Mouse (Mus musculus) cerebellum, adult 8-10 months (tissue): ENCODE results near the gene Spon1.

Experiments used
- DNase-seq: peaks from one replicate; pipeline ENCODE4 v3.0.0; 2022

Spon1 gene

DNA sequence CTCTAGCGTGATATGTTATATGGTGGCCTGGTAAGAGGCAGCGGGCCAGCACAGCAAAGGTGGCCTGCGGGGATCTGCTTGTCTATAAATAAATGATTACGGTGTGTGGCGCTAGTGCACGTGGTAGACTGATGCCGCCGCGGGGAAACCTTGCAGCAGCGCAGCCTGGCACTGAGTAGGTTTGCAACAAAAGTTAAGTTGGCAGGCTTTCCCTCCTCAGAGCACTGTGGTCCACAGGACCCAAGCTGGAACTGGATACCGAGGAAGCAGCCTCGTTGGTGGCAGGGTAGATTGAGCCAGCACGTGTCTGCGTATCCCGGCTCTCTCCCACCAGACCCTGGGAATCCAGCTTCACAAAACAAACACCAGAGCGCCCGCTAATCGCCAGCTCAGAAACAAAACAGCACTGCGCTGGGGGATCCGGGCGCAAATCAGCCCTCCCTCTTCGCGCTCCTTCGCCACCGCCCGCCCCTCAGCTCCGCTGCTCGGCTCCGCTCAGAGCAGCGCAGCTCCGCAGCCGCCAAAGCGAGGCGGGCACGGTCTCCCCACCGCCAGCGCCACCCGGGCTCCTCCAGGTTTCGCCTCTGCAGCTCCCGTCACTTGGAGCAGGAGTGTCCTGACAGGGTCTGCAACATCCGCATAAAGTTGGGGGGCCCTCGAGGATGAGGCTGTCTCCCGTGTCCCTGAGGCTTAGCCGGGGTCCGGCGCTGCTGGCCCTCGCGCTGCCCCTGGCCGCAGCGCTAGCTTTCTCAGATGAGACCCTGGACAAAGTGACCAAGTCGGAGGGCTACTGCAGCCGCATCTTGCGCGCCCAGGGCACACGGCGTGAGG is at the start of gene Spon1:
TSS of gene Spon1 (plus strand) at position 332 of the 831 bp plus-strand sequence.
- peak; percentile 71 for DNase-seq

DNA sequence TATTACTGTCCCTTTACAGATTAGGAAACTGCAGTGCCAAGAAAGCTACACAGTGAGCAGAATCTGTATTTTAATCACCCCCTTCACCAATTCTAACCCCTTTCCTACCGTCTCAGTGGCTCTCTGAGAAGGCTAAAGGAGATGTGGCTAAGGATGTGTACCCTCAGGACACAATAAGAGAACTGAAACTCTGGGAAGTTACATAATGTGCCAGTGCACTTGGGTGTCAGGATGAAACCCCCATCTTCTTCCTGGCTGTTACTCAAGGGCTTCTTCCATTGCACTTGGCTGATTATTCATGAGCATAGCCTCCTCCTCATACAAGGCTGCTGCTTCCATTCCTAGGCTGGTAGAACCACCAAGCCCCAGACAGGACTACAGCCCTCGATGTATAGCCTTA is 43.8 kb upstream of the Spon1 start:
- no peak for DNase-seq

DNA sequence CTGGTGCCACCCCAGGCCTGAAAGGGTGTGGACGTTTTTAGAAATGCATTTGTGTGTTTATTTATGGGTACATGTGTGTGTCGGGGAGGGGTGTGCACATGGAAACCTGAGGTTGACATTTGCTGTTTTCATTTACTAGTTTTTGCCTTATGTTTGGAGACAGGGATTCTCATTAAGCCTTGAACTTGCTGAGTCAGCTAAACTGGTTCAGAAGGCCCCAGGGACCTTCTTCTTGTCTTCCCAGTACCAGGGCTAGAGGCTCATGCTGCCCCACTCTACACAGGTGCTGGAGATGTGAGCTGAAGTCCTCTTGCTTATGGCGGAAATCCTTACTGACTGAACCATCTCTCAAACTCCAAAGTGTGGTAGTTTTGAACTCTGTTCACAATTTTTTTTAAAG is 41.9 kb upstream of the Spon1 start:
- DNase-seq: no peak

DNA sequence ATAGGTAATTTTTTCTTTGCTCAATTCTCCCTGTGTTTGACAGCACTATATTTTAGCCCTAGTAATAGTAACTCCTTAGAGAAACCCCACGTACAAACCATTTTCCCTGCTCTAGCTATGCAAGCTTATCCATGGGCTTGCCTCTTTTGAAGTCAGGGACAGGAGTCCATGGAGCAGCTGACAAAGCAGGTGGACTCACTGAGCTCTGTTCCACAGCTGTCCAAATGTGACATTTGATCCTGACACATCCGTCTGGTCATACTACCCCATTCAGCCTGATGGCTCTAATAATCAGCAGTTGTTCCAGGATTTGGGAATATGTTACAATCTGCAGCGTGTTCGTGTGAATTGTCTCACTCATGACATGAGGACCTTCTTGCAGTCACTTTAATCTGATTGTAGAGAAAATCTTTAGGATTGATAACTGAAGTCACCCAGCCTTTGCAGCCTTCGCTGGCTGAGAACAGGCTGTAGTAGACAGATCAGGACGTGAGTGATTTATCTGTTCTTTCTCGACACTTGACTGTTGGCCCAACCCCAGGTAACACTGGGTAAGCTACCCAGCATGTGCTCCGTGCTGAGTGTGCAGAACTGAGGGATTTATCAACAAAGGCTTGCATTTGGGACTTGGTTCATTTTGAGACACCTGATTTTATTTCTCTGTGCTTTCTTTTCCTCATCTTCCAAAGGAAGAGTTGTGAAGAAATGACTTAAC is 37.6 kb upstream of the Spon1 start:
- DNase-seq: no peak

DNA sequence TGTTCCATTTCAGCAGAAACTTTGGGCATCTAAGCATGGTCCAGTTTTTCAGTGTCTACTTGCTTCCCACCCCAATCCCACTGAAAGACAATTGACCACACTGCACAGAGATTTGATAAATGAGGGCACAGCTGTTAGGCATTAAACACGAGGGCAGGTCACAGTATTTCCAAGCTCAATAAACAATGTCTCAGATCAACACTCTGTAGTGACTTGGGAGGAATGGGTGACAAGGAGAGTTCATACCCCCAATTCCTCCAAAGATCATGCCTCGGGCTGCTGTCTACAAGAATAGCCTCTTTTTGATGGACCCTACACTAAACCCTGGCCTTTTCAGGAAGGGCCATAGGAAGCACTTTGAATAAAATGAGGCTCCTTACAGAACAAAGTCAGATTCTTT is 36.9 kb upstream of the Spon1 start:
- DNase-seq: no peak

DNA sequence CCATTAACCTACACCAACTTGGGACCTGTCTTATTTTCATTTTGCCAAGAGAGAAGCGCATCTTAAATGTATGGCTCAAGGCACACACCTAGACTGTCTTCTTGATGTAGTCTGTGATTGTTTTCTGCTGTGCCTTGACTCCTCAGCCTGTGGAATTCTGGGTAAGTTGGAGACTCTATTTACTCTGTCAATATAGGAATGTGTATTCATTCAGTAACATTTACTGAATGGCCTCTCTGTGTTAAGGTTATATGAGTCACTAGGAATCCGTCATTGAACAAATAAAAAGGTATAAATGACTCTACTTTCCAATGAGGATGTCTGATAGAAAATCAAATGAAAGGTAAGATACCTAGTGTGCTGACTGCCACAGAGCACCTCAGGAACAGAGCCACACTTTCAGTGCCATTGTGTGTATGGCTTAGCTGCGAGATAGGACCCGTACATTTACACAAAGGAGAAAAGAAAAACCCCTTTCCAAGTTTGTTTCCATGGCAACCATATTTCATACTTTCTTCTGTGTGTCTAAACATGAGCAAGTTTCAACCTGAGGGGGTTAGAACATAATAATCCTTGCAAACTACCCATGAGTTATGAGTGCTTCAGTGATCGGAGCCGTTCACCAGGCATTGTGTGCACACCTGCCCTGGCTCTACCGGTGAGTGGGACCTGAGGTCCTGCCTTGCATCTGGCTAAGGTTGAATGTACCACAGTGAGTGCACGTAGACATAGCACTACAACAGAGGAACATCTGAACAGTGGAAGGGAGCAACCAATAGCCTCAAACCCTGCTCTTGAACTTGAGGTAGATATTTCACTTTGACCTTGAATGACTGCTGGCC is 35.2 kb upstream of the Spon1 start:
- DNase-seq: no peak

DNA sequence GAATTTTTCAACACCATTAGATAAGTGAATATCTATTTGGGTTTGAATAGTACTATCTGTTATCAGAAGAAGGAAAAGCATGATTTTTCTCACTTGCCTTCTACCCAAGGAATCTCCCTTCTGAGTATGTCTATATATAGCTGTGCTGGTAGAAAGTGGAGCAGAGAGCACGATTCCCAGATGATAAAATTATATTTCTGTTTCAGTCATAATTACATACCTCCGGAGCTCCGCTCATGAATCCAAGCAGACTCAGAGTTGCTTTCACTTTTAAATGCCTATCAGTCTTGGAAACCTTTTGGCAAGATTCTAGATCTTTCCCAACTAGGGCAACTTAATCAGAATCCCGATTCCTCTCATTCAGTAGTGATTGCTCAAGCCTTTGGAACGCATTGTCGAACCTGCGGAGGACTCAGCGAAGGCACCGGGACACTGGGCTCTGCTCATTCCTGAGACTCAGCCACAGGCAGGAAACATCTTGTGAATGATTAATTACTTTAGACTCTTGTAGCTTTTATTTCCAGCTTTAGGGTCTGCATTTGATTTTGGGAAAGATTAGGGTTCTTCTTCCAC is 27.9 kb upstream of the Spon1 start:
- DNase-seq: no peak

DNA sequence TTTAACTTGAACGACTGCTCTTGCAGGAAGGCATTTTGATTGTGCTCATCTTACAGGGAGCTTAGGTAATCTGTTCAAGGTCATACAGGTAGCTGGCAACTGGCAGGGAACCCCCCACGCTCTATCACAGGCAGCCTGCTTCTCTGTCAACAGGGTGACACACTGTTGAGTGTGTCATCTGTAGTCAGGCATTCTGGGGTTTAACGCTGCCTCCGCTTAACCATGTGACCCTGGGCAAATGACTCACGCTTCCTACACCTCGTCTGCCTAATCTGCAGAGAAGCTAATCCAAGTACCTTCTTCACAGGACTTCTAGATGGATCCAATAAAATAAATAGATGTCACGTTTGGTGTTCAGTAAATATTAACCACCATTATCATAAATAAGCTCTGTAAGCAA is 26.6 kb upstream of the Spon1 start:
- DNase-seq: no peak

DNA sequence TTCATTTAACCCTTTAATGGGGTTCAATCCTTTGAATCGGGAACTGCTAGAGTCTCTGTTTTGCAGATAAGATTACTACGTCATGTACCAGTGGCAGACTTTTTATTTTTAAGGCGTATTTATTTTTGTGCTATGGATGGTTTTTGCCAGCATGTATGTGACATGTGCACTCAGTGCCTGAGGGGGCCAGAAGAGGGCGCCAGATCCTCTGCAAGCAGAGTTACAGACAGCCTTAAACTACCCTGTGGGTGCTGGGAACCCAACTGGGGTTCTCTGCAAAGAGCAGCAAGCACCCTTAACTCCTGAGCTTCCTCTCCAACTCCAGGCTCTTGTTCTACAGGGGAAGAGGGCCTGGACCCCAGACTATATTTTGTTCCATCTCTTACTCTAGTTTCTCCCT is 23.2 kb upstream of the Spon1 start:
- DNase-seq: no peak

DNA sequence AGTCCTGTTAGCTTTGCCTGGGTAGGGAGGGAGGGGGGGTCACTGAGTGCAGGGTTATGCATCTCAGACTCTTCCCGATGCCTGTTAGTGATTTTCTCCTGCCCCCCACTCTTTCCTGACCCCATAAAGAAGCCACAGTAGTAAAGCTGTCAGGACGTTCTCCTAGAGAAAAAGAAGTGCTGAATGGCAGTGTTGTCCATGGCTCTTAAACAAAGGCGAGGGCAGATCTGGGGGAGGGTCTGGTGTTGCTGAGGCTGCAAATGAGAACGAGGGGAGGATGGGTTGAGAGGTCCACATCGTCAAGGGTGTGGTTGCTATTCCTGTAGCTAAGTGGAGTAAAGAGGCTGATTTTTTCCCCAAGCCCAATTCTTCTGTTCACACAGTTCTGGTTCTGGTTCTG is 21.8 kb upstream of the Spon1 start:
- DNase-seq: no peak

DNA sequence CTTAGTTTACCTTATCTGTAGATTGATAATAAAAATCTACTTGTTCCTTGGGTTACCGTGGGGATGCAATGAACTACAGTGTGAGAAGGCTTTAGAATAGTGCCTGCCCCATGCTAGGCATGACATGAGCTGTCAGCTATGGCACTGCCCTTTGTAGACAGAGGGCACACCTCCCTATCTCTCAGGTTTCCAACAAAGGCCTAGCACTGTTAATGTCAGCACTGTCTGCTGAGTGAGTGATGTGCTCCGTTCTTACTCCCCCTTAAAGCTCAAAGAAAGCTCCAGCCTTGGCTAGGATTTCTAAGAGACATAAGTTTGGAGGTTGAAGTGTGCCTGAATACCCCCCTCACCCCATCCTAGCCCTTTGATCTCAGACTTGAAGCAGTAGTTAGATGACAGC is 9.2 kb upstream of the Spon1 start:
- no peak for DNase-seq

DNA sequence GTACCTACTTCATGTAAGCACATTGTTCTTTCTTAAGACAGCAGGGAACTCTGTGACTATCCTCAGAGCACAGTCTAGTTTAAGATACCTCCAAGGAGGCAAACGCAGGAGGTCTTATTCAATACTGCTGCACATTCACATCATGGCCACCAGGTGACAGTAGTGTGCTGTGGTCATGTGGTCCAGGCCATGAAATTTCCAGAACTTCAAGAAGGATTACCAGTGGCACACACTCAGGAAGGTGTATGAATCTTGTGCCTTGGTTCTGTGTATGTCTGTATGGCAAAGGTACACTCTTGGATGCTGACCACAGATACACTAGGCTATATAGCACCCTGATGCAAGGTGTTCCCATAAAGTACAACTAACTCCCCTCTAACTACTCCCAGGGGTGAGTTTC is 6.6 kb upstream of the Spon1 start:
- peak; percentile 71 for DNase-seq

DNA sequence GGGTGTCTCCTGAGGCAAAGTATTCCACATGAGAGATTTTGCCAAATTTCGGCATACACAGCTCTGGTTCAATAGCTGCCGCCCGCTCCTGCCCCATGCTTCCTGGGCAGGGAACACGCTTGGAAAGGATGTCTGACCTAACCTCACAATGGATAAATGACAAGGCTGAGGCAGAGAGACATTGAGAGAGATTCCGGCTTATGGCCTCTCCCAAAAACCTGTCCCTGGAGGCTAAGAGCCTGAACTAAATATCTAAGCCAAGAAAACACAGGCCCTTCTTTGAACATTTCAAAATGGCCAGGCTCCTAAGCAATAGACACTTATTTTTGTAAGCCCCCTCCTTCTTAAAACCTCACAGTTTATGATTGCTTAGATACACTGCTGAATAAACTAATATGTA is 665 bp upstream of the Spon1 start:
- no peak for DNase-seq

DNA sequence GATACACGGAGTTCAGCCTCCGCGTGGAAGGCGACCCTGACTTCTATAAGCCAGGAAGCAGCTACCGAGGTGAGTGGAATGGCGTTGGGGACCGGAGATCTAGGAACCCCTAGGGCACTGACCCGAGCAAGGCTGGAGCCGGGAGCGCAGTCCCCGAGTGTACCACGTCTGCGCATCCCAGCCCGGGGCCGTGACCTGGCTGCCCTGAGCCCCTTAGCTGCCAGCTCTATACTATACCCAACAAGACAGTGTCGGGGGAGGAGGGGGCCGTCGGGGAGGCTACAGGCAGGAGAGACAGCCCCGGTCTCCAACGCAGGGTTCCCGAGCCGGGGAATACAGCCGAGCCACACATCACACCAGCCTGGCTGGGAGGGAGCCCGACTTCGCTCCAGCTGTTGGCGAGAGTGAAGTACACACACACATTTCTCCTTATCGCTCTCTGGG is 722 bp downstream of the Spon1 start:
- peak; percentile 61 for DNase-seq

DNA sequence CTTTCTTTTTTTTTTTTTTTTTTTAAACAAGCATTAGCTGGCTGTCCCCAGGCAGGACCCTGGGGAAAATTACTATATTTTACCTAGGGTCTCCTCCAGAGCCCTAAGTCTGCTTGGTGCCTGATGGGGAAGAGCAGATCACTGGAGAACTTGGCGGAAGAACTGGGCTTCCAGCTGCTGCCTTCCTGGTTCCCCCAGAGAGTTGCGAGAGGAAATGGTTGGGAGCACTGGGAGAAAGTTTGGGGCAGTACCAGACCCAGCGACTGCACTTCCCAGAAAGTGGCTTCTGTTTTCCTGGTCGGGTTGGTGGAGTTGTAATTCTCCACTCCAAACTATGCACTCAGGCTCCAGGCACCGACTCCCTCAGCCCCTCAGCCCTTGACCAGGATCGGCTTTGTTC is 1.7 kb downstream of the Spon1 start:
- no peak for DNase-seq

DNA sequence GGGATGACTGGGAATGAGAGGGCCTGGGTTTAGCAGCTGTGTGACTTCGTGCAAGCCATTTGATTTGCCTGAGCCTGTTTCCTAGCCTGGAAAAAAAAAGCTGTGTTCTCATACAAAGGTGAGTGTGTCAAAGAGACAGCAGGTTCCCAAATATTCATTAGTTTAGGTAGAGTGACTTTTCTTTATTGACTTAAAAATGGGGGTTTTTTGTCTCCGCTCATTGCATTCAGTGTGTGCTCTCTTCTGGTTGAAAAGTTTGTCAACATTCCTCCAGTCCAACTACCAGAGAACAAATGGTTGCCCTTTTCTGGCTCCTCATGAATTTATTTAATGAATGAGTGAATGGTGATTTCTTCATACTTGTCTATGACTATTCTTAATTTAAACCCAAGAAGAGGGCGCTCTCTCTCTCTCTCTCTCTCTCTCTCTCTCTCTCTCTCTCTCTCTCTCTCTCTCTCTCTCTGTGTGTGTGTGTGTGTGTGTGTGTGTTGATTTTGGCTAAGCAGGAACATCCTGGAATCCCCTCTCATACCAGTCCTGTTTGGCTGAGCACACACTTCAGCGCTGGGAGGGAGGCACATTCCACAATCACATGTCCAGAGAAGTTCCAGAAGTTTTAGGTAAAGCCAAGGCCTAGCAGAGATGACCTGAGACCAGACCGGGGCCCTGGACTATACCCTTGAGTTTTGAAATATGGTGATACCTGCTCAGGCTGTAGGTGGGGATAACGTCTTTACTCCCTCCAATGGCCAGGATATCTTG is 2.6 kb downstream of the Spon1 start:
- no peak for DNase-seq

DNA sequence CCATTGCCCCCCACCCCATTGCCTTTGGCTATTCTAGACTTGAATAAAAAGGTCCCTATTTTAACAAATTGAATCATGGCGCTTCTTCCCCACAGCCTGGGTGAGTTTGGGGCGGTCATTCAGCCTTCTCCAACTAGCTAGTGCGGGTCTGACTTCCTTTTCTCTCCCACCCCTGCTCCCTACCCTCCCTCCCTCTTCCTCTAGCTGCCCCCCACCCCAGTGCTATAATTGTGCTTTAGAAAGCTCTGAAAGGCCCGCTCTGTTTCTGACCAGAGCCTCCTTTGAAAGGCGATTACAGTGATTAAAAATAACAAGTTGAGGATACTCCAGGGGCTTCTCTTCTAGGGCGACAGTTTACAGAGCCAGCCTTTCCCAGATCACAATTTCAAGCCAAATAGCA is 3.5 kb downstream of the Spon1 start:
- DNase-seq: no peak

DNA sequence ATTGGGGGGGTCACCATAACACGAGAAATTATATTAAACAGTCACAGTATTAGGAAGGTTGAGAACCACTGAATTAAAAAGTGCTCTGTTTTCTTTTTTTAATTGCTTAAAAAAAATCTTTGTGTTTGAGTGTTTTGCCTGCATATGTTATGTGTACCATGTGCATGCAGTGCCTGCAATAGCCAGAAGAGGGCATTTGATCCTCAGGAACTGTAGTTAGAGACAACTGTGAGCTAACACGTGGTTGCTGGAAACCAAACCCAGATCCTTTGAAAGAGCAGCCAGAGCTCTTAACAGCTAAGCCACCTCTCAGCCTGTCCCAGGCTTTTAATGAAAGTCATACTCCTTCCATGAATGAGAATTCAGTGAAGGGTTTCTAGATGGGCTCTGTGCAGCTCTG is 6.3 kb downstream of the Spon1 start:
- no peak for DNase-seq

DNA sequence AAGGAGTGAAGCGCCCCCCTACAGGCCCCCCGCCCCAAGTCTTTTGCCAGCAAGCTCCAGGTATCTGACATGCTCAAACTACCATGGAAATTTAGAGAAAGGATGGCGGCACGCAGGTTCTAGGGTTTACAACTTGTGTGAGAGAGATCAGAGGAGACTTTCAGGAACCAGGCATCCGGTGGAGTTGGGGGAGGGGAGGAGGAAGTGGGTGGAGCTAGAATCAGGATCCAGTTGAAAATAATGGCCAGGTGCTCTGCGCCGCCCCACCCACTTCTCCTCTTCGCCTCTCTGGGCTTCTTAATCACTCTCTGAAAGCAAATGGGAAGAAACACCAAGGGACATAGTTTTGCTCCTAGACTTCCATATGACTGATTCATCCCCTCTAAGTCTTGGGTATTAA is 7.6 kb downstream of the Spon1 start:
- DNase-seq: no peak

DNA sequence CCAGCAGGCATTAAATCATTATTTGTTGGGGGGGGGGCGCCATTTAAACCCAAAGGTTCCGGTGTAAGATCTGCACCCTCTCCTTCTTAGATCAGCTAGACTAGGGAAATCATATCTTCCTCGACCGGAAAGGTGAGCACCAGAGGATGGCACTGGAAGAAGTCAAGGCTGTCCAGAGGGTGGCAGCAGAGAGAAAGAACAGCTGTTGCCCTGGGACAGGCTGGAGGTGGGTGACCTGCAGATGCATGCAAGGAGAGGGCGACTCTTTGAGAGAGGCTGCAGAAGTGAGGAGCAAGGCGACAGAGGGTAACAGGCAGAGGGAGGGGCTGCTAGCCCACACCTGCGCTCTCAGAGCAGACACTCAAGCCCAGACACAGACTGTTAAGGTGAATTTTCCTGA is 8.2 kb downstream of the Spon1 start:
- DNase-seq: peak; percentile 52

DNA sequence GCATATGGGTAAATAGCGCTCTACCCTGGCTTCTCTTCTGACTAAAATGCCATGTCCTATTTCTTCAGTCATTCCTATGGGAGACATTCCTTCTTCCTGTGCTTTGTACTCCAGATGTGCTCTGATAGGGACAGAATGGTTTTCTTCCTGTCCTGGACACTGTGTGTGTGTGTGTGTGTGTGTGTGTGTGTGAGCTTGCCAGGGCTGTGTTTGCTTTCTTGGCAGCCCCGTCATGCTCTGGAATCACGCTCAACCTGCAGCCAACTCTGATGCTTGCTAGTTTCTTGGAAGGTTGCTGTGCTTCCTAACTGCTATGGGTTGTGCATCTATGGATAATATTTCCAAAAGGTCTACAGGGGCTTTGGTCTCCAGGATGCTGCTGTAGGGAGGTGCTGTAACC is 9.1 kb downstream of the Spon1 start:
- no peak for DNase-seq

DNA sequence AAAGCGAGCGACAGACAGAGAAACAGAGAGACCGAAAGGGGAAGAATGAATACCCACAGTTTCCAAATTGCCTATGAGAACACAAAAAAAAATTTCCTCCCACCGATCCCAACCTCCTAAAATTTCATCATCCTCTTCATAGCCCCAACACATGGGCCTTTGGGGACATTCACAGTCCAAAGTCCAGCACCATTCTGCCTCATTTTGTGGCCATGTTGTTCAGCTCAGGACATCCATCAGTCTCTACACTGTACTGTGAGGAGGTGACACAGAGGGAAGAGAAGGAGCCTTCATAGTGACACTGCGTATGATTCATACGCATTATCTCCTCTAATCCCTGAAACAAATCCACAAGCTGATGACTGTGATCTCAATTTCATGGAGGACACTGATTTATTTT is 12.7 kb downstream of the Spon1 start:
- no peak for DNase-seq

DNA sequence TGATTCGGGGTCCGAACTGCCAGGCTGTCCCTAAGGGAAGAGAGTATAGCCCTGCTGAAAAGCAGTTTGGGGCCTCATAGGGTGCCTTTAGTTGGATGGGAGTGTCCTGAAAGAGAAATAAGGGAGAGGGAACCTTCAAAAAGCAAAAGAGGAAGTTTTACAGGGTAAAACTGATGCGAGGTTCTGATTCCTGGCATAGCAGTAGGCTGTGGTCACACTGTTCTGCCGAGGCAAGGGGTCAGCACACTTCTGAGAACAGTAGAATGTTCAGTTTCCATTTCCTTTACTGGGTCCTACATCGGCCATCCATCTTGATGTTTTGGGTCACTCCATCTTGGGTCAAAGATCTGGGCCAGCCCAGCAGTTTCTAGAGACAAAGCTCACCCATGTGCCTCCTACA is 14.5 kb downstream of the Spon1 start:
- no peak for DNase-seq
